ENCODE assay signal across 8 mouse cellular contexts in genomic region chr10:23894601-23895349, GRCm38 (mm10). TPM values are rescaled to one million over a fixed set of nuclear protein-coding genes. Genes with fewer than 3 reads are reported as not detected.
DNase-seq lines count a peak whose midpoint lies in the region; ATAC-seq lines count a peak whose summit lies in the region.

TSS of gene Vnn1 (plus strand) at chr10:23894688.

- H3K4me2 ChIP-seq in heart, embryonic 13.5 days, result peak within 1 kb of the TSS; percentile 73
- H3K4me2 ChIP-seq in embryonic facial prominence, embryonic 12.5 days (replicated peaks), result peak within 1 kb of the TSS; percentile 47
- H3K4me2 ChIP-seq in lung, embryonic 16.5 days (ENCODE audit: low read depth, low read length), result peak within 1 kb of the TSS; percentile 74

- 13% methylated on average over 21 of the region's 21 CpGs for WGBS in heart, embryonic 13.5 days
- WGBS in embryonic facial prominence, embryonic 12.5 days, result 26% methylated on average over 21 of the region's 21 CpGs
- WGBS in lung, embryonic 16.5 days, result 15% methylated on average over 21 of the region's 21 CpGs

- no peaks in the 10 kb centered on the region for H3K9me3 ChIP-seq in heart, embryonic 13.5 days
- no peaks in the 10 kb centered on the region for H3K9me3 ChIP-seq in embryonic facial prominence, embryonic 12.5 days
- H3K9me3 ChIP-seq in lung, embryonic 16.5 days (ENCODE audit: control insufficient read depth, low read length), result no peaks in the 10 kb centered on the region

- H3K4me3 ChIP-seq in heart, embryonic 13.5 days, result peak within 1 kb of the TSS; percentile 52
- H3K4me3 ChIP-seq in embryonic facial prominence, embryonic 12.5 days, result peak within 1 kb of the TSS; percentile 25
- peak within 1 kb of the TSS; percentile 46 for H3K4me3 ChIP-seq in lung, embryonic 16.5 days (ENCODE audit: low read length)

- H3K27me3 ChIP-seq in heart, embryonic 13.5 days (replicated peaks), result no peaks in the 10 kb centered on the region
- H3K27me3 ChIP-seq in embryonic facial prominence, embryonic 12.5 days, result no peaks in the 10 kb centered on the region; the same call in 1 of the 2 replicates
- no peaks in the 10 kb centered on the region for H3K27me3 ChIP-seq in lung, embryonic 16.5 days (ENCODE audit: control insufficient read depth, insufficient read depth, low read depth, low read length)

- no peaks in the 10 kb centered on the region for H3K36me3 ChIP-seq in heart, embryonic 13.5 days
- H3K36me3 ChIP-seq in embryonic facial prominence, embryonic 12.5 days, result no peaks in the 10 kb centered on the region
- H3K36me3 ChIP-seq in lung, embryonic 16.5 days (ENCODE audit: control insufficient read depth, insufficient read depth, low read length), result no peaks in the 10 kb centered on the region

- no peak for DNase-seq in heart, adult 9 months (ENCODE audit: low spot score in 2 of 2)
- DNase-seq in kidney, adult 11 months, result peak; percentile 54
- DNase-seq in testis, postnatal 10 days (ENCODE audit: low spot score), result peak; percentile 59
- DNase-seq in left cerebral cortex, adult 9 months (ENCODE audit: low spot score in 2 of 2), result no peak
- no peak for DNase-seq in left cerebral cortex, postnatal 36 days (ENCODE audit: low spot score in 2 of 2)

- H3K27ac ChIP-seq in heart, embryonic 13.5 days (replicated peaks), result no peak within 1 kb of the TSS
- H3K27ac ChIP-seq in embryonic facial prominence, embryonic 12.5 days, result no peak within 1 kb of the TSS
- no peak within 1 kb of the TSS; the same call in 1 of the 2 replicates for H3K27ac ChIP-seq in lung, embryonic 16.5 days (ENCODE audit: low read length)

- H3K9ac ChIP-seq in heart, embryonic 13.5 days, result peak within 1 kb of the TSS; percentile 77
- no peak within 1 kb of the TSS for H3K9ac ChIP-seq in embryonic facial prominence, embryonic 12.5 days
- H3K9ac ChIP-seq in lung, embryonic 16.5 days (ENCODE audit: low read length), result peak within 1 kb of the TSS; percentile 58

- intact Hi-C loops in left cerebral cortex, postnatal 36 days (cut with DNase I), result no loop called here

- ATAC-seq in heart, embryonic 13.5 days (ENCODE audit: extremely low read depth, insufficient number of reproducible peaks, low FRiP score, low TSS enrichment), result no peak
- no peak for ATAC-seq in embryonic facial prominence, embryonic 12.5 days (ENCODE audit: insufficient number of reproducible peaks, insufficient read depth, low FRiP score, low TSS enrichment)
- ATAC-seq in lung, embryonic 16.5 days (ENCODE audit: low read depth), result no peak

- peaks cover 10% of the 10 kb centered on the region for H3K4me1 ChIP-seq in heart, embryonic 13.5 days
- H3K4me1 ChIP-seq in embryonic facial prominence, embryonic 12.5 days, result 0 out of 2 replicates have a peak, but pooled peaks cover 3% of the 10 kb centered on the region
- peaks cover 3% of the 10 kb centered on the region for H3K4me1 ChIP-seq in lung, embryonic 16.5 days (replicated peaks; ENCODE audit: control insufficient read depth, insufficient read depth, low read length)

RNA-seq across cellular contexts. Expression of gene Vnn1, which starts in this region (rescaled TPM):
- 4.8 and 5.2 TPM in 2 replicates for polyA plus RNA-seq in heart, embryonic 13.5 days (2015; fragmentation: Nextera tagmentation; extraction: Ambion mirVana)
- polyA plus RNA-seq in embryonic facial prominence, embryonic 12.5 days (2016; fragmentation: Nextera tagmentation; extraction: Ambion mirVana), result 1.4 and 1.8 TPM in 2 replicates
- 3.8 and 4.9 TPM in 2 replicates for polyA plus RNA-seq in lung, embryonic 16.5 days (2015; fragmentation: Nextera tagmentation; extraction: Ambion mirVana)
- under 1 TPM in 1 of 2 experiments, not detected in 1; 0.22 TPM for total RNA-seq in left cerebral cortex, postnatal 36 days (2021)

Comparison
In these comparisons a context has a peak if more than half of its experiments do, and no peak if none do; other contexts are left out.
1. DNase-seq: peak in kidney, adult 11 months (single experiment) and testis, postnatal 10 days (single experiment); none in heart, adult 9 months (0 of 2), left cerebral cortex, adult 9 months (0 of 2) and left cerebral cortex, postnatal 36 days (0 of 2).
2. Peak in every context shown above with its lines, with median percentiles within 50 percentile points of each other: H3K4me2 ChIP-seq and H3K4me3 ChIP-seq.